Comparison of ENCODE assay signal across 22 mouse cellular contexts in the genomic region with DNA sequence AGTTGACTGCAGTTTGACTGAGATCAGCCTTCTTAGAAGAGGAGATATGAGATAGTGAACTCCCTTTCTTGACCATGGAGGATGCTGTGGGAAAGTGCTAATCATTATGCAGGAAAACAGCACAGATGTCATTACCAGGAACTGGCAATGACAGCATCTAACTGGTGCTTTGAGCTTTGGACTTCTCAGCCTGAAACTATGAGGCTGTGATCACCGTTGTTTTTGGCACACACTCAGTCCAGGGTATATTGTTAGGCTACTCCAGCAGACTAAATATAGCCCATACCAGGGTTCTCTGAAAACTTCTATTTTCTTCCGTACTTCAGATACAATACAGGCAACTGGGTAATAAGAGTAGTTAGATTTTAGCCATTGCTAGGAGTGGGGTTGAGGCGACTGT.
"Had no signal": no experiment of that assay in that cellular context is flagged by ENCODE, and none has a peak within 500 bp of the region (broad histone marks: within the 10 kb centered on the region; RNA-seq: fewer than 3 reads in every experiment).

No protein-coding gene starts in this region.

- H3K27ac ChIP-seq: forebrain, embryonic 15.5 days; heart, embryonic 13.5 days; hindbrain, embryonic 13.5 days; hindbrain, embryonic 15.5 days; hindbrain, postnatal 0 days; kidney, postnatal 0 days; limb, embryonic 13.5 days; limb, embryonic 15.5 days; liver, embryonic 13.5 days; liver, embryonic 15.5 days had no signal

- ATAC-seq: forebrain, embryonic 15.5 days; forebrain, postnatal 0 days; hindbrain, postnatal 0 days; intestine, embryonic 16.5 days had no signal

- H3K9ac ChIP-seq: forebrain, embryonic 15.5 days; forebrain, postnatal 0 days; heart, embryonic 13.5 days; hindbrain, embryonic 13.5 days; hindbrain, embryonic 15.5 days; limb, embryonic 13.5 days; limb, embryonic 15.5 days; liver, embryonic 13.5 days; liver, embryonic 15.5 days had no signal

- H3K4me3 ChIP-seq: forebrain, embryonic 15.5 days; heart, embryonic 13.5 days; hindbrain, embryonic 13.5 days; hindbrain, embryonic 15.5 days; limb, embryonic 13.5 days; limb, embryonic 15.5 days; liver, embryonic 13.5 days; liver, embryonic 15.5 days had no signal

- H3K9me3 ChIP-seq: forebrain, embryonic 15.5 days; heart, embryonic 13.5 days; hindbrain, embryonic 13.5 days; hindbrain, embryonic 15.5 days; limb, embryonic 13.5 days; limb, embryonic 15.5 days; liver, embryonic 13.5 days; liver, embryonic 15.5 days had no signal

- H3K27me3 ChIP-seq: forebrain, embryonic 15.5 days; heart, embryonic 13.5 days; hindbrain, embryonic 13.5 days; hindbrain, embryonic 15.5 days; limb, embryonic 13.5 days; limb, embryonic 15.5 days; liver, embryonic 13.5 days; liver, embryonic 15.5 days had no signal

- H3K4me2 ChIP-seq: forebrain, embryonic 15.5 days; heart, embryonic 11.5 days; heart, embryonic 13.5 days; hindbrain, embryonic 13.5 days; hindbrain, embryonic 15.5 days; limb, embryonic 13.5 days; limb, embryonic 15.5 days; liver, embryonic 13.5 days; liver, embryonic 15.5 days had no signal

- H3K36me3 ChIP-seq: forebrain, embryonic 15.5 days; heart, embryonic 13.5 days; hindbrain, embryonic 13.5 days; hindbrain, embryonic 15.5 days; limb, embryonic 13.5 days; limb, embryonic 15.5 days; liver, embryonic 13.5 days; liver, embryonic 15.5 days had no signal

- H3K4me1 ChIP-seq: forebrain, embryonic 15.5 days; hindbrain, embryonic 13.5 days; hindbrain, embryonic 15.5 days; limb, embryonic 13.5 days; limb, embryonic 15.5 days; liver, embryonic 13.5 days; liver, embryonic 15.5 days had no signal

- DNase-seq: forebrain, postnatal 0 days; gastrocnemius, postnatal 14 days; gastrocnemius, postnatal 36 days; heart, adult 11 months; heart, postnatal 36 days; kidney, adult 11 months; kidney, postnatal 25 days; layer of hippocampus, adult 9-11 months; layer of hippocampus, postnatal 36 days; left cerebral cortex, postnatal 4 days; liver, embryonic 13.5 days had no signal
